Mouse (Mus musculus): ENCODE measurements around the gene Prkcz. TPM values are rescaled to one million over a fixed set of nuclear protein-coding genes. Genes with fewer than 3 reads are reported as not detected.
"Not testable (repeated sequence)": the region's sequence is repeated elsewhere in the genome, so short reads cannot be mapped to it uniquely, and the experiment has no call there.

Gene Prkcz
- polyA plus RNA-seq, 1 experiment from 2014 or later = 8.3 TPM

GRCm38 (mm10) chr4:155332253-155332652 lies 28.9 kb downstream of the Prkcz start:
- no peaks in the 10 kb centered on the region; the same call in 1 of the 2 replicates for H3K9me3 ChIP-seq (replicated peaks)
- no peaks in the 10 kb centered on the region for H3K27me3 ChIP-seq (replicated peaks)
- no peak overlapping the region for H3K4me2 ChIP-seq
- WGBS = 66% methylated on average over 7 of the region's 7 CpGs
- no peaks in the 10 kb centered on the region for H3K4me1 ChIP-seq (replicated peaks)
- no peak overlapping the region for H3K9ac ChIP-seq
- ATAC-seq (ENCODE audit: insufficient number of reproducible peaks, low FRiP score) = no peak
- no peak overlapping the region for H3K4me3 ChIP-seq
- H3K36me3 ChIP-seq = no peaks in the 10 kb centered on the region
- no peak overlapping the region for H3K27ac ChIP-seq (ENCODE audit: poor library complexity, severe bottlenecking)

GRCm38 (mm10) chr4:155328385-155328784 lies 32.8 kb downstream of the Prkcz start:
- not testable (repeated sequence) for H3K36me3 ChIP-seq; H3K4me1 ChIP-seq (replicated peaks); H3K4me3 ChIP-seq; H3K9ac ChIP-seq; H3K9me3 ChIP-seq (replicated peaks); H3K4me2 ChIP-seq; H3K27ac ChIP-seq (ENCODE audit: poor library complexity, severe bottlenecking); H3K27me3 ChIP-seq (replicated peaks); ATAC-seq (ENCODE audit: insufficient number of reproducible peaks, low FRiP score)
- WGBS = 85% methylated on average over 11 of the region's 11 CpGs

- Histone ChIP-seq H3K9ac (no peak overlapping the region), H3K36me3 (no peaks in the 10 kb centered on the region), H3K4me3 (no peak overlapping the region), H3K27me3 (replicated peaks) (peaks cover 7% of the 10 kb centered on the region), H3K4me1 (replicated peaks) (peaks cover 5% of the 10 kb centered on the region; the same call in 1 of the 2 replicates), H3K27ac (ENCODE audit: poor library complexity, severe bottlenecking) (no peak overlapping the region), H3K9me3 (replicated peaks) (no peaks in the 10 kb centered on the region; the same call in 1 of the 2 replicates), H3K4me2 (no peak overlapping the region)
- no peak for ATAC-seq (ENCODE audit: insufficient number of reproducible peaks, low FRiP score)
- 40% methylated on average over 5 of the region's 5 CpGs for WGBS
Measured at GRCm38 (mm10) chr4:155325773-155326172, 35.4 kb downstream of the Prkcz start.

GRCm38 (mm10) chr4:155324511-155324910 lies 36.6 kb downstream of the Prkcz start:
- WGBS = 48% methylated on average over 8 of the region's 8 CpGs
- ATAC-seq (ENCODE audit: insufficient number of reproducible peaks, low FRiP score) = no peak
- Histone ChIP-seq H3K27me3 (replicated peaks) (peaks cover 7% of the 10 kb centered on the region), H3K27ac (ENCODE audit: poor library complexity, severe bottlenecking) (no peak overlapping the region), H3K4me3 (no peak overlapping the region), H3K9me3 (replicated peaks) (no peaks in the 10 kb centered on the region), H3K4me1 (replicated peaks) (peaks cover 5% of the 10 kb centered on the region; the same call in 1 of the 2 replicates), H3K4me2 (no peak overlapping the region), H3K9ac (no peak overlapping the region), H3K36me3 (no peaks in the 10 kb centered on the region)

GRCm38 (mm10) chr4:155323081-155323795 lies 37.9 kb downstream of the Prkcz start:
- no peaks in the 10 kb centered on the region for H3K36me3 ChIP-seq
- no peak for ATAC-seq (ENCODE audit: insufficient number of reproducible peaks, low FRiP score)
- 69% methylated on average over 3 of the region's 3 CpGs for WGBS
- H3K9ac ChIP-seq = no peak overlapping the region
- H3K27me3 ChIP-seq (replicated peaks) = peaks cover 7% of the 10 kb centered on the region
- H3K9me3 ChIP-seq (replicated peaks) = no peaks in the 10 kb centered on the region
- H3K27ac ChIP-seq (ENCODE audit: poor library complexity, severe bottlenecking) = no peak overlapping the region
- peaks cover 5% of the 10 kb centered on the region; the same call in 1 of the 2 replicates for H3K4me1 ChIP-seq (replicated peaks)
- H3K4me2 ChIP-seq = no peak overlapping the region
- H3K4me3 ChIP-seq = no peak overlapping the region

GRCm38 (mm10) chr4:155320281-155321244 lies 40.6 kb downstream of the Prkcz start:
- H3K9ac ChIP-seq = no peak overlapping the region; the same call in 1 of the 2 replicates
- no peak overlapping the region for H3K27ac ChIP-seq (ENCODE audit: poor library complexity, severe bottlenecking)
- H3K27me3 ChIP-seq (replicated peaks) = peaks cover 10% of the 10 kb centered on the region
- H3K4me2 ChIP-seq = 0 out of 2 replicates have a peak overlapping the region, but pooled peaks have one; percentile 26
- H3K4me1 ChIP-seq (replicated peaks) = peaks cover 2% of the 10 kb centered on the region; the same call in 1 of the 2 replicates
- H3K9me3 ChIP-seq (replicated peaks) = no peaks in the 10 kb centered on the region
- WGBS = 54% methylated on average over 15 of the region's 15 CpGs
- H3K4me3 ChIP-seq = no peak overlapping the region
- peak; percentile 42; the same call in 1 of the 2 replicates for ATAC-seq (ENCODE audit: insufficient number of reproducible peaks, low FRiP score)
- no peaks in the 10 kb centered on the region for H3K36me3 ChIP-seq

- H3K4me3 ChIP-seq = no peak overlapping the region
- no peaks in the 10 kb centered on the region for H3K4me1 ChIP-seq (replicated peaks)
- H3K27me3 ChIP-seq (replicated peaks) = peaks cover 10% of the 10 kb centered on the region
- H3K4me2 ChIP-seq = no peak overlapping the region
- no peaks in the 10 kb centered on the region for H3K36me3 ChIP-seq
- 32% methylated on average over 2 of the region's 2 CpGs for WGBS
- no peak overlapping the region for H3K9ac ChIP-seq
- H3K9me3 ChIP-seq (replicated peaks) = no peaks in the 10 kb centered on the region; the same call in 1 of the 2 replicates
- ATAC-seq (ENCODE audit: insufficient number of reproducible peaks, low FRiP score) = peak; percentile 18; the same call in 1 of the 2 replicates
- H3K27ac ChIP-seq (ENCODE audit: poor library complexity, severe bottlenecking) = no peak overlapping the region
Measured at GRCm38 (mm10) chr4:155318266-155318665, 42.9 kb downstream of the Prkcz start.

- Histone ChIP-seq H3K4me1 (replicated peaks) (no peaks in the 10 kb centered on the region), H3K36me3 (no peaks in the 10 kb centered on the region), H3K9ac (no peak overlapping the region), H3K27me3 (replicated peaks) (0 out of 2 replicates have a peak, but pooled peaks cover 3% of the 10 kb centered on the region), H3K4me2 (no peak overlapping the region), H3K9me3 (replicated peaks) (no peaks in the 10 kb centered on the region; the same call in 1 of the 2 replicates), H3K4me3 (no peak overlapping the region), H3K27ac (ENCODE audit: poor library complexity, severe bottlenecking) (no peak overlapping the region)
- no peak for ATAC-seq (ENCODE audit: insufficient number of reproducible peaks, low FRiP score)
- WGBS = 82% methylated on average over 3 of the region's 3 CpGs
Measured at GRCm38 (mm10) chr4:155315031-155315430, 46.1 kb downstream of the Prkcz start.

GRCm38 (mm10) chr4:155308679-155309078 lies 52.5 kb downstream of the Prkcz start:
- H3K9me3 ChIP-seq (replicated peaks) = no peaks in the 10 kb centered on the region
- no peak overlapping the region for H3K4me3 ChIP-seq
- H3K4me2 ChIP-seq = no peak overlapping the region
- H3K27ac ChIP-seq (ENCODE audit: poor library complexity, severe bottlenecking) = no peak overlapping the region
- no peak overlapping the region for H3K9ac ChIP-seq
- H3K36me3 ChIP-seq = no peaks in the 10 kb centered on the region
- 80% methylated on average over 12 of the region's 12 CpGs for WGBS
- no peaks in the 10 kb centered on the region for H3K27me3 ChIP-seq (replicated peaks)
- no peak for ATAC-seq (ENCODE audit: insufficient number of reproducible peaks, low FRiP score)
- peaks cover 14% of the 10 kb centered on the region for H3K4me1 ChIP-seq (replicated peaks)

- Histone ChIP-seq H3K4me2 (peak overlapping the region; percentile 53), H3K9me3 (replicated peaks) (no peaks in the 10 kb centered on the region), H3K27me3 (replicated peaks) (no peaks in the 10 kb centered on the region), H3K27ac (ENCODE audit: poor library complexity, severe bottlenecking) (no peak overlapping the region), H3K4me3 (no peak overlapping the region), H3K36me3 (no peaks in the 10 kb centered on the region), H3K9ac (peak overlapping the region; percentile 29), H3K4me1 (replicated peaks) (peaks cover 14% of the 10 kb centered on the region)
- peak; percentile 76; the same call in 1 of the 2 replicates for ATAC-seq (ENCODE audit: insufficient number of reproducible peaks, low FRiP score)
- WGBS = under 1% methylated on average over 11 of the region's 11 CpGs
Measured at GRCm38 (mm10) chr4:155308068-155308467, 53.1 kb downstream of the Prkcz start.

GRCm38 (mm10) chr4:155307591-155307990 lies 53.6 kb downstream of the Prkcz start:
- Histone ChIP-seq H3K9ac (peak overlapping the region; percentile 29), H3K36me3 (no peaks in the 10 kb centered on the region), H3K4me3 (no peak overlapping the region), H3K9me3 (replicated peaks) (no peaks in the 10 kb centered on the region), H3K4me1 (replicated peaks) (peaks cover 14% of the 10 kb centered on the region), H3K4me2 (peak overlapping the region; percentile 53), H3K27me3 (replicated peaks) (no peaks in the 10 kb centered on the region), H3K27ac (ENCODE audit: poor library complexity, severe bottlenecking) (no peak overlapping the region)
- ATAC-seq (ENCODE audit: insufficient number of reproducible peaks, low FRiP score) = no peak
- 73% methylated on average over 5 of the region's 5 CpGs for WGBS
